Mouse (Mus musculus) spleen, adult 2 months (tissue): ENCODE measurements around the gene Trub2. TPM values are rescaled to one million over a fixed set of nuclear protein-coding genes. Genes with fewer than 3 reads are reported as not detected.
"Not testable (repeated sequence)": the region's sequence is repeated elsewhere in the genome, so short reads cannot be mapped to it uniquely, and the experiment has no call there.

Source experiments
- DNase-seq, 2 experiments: peaks; one replicate each; pipeline versions ENCODE4 v3.0.0 to v3.0.0-alpha.2; 2012 to 2021; ENCODE audit warnings: low spot score in 2 of 2, low read depth in 1 of 2
- H3K27ac ChIP-seq: fragments of 200-500 bp; 2 replicates; pipeline ENCODE4 v1.5.1; 2012; ENCODE audit warnings: low read length, inconsistent platforms; ENCODE audit not compliant: insufficient read depth
- H3K27me3 ChIP-seq: fragments of 200-500 bp; 2 replicates; pipeline ENCODE4 v1.6.1; 2012; ENCODE audit warnings: mild to moderate bottlenecking, moderate library complexity, low read length, inconsistent platforms; ENCODE audit not compliant: control insufficient read depth, insufficient read depth
- H3K36me3 ChIP-seq: fragments of 200-500 bp; 2 replicates; pipeline ENCODE4 v1.6.1; 2012; ENCODE audit warnings: mild to moderate bottlenecking, low read length, inconsistent platforms; ENCODE audit not compliant: control insufficient read depth, insufficient read depth
- H3K4me1 ChIP-seq: fragments of 200-500 bp; 2 replicates; pipeline ENCODE4 v1.6.1; 2011; ENCODE audit warnings: inconsistent platforms; ENCODE audit not compliant: control insufficient read depth, insufficient read depth, insufficient read length
- H3K4me3 ChIP-seq: fragments of 200-500 bp; 2 replicates; pipeline ENCODE4 v1.5.1; 2011; ENCODE audit warnings: mild to moderate bottlenecking, inconsistent platforms; ENCODE audit not compliant: insufficient read depth, insufficient read length; ENCODE audit errors: extremely low read depth
- CTCF ChIP-seq: fragments of 200-500 bp; IDR thresholded peaks from 2 replicates; pipeline ENCODE4 v1.5.1; 2011; ENCODE audit warnings: mild to moderate bottlenecking, inconsistent platforms; ENCODE audit not compliant: insufficient read depth, insufficient read length, insufficient replicate concordance; ENCODE audit errors: extremely low read depth
- POLR2A ChIP-seq: fragments of 200-500 bp; IDR thresholded peaks from 2 replicates; pipeline ENCODE4 v1.6.1; 2011; ENCODE audit warnings: low read depth, low read length, inconsistent platforms
- WGBS: fragments of 180-500 bp; shearing (Covaris S2); methylation state at CpG from one replicate; pipeline ENCODE4 v1.1.7; 2018; 5-methylcytosine and 5-hydroxymethylcytosine counted together
- polyA plus RNA-seq: library from polyadenylated mRNA; depleted of rRNA; stranded (reverse); fragments of >200 nt; gene quantifications from 2 replicates; pipeline ENCODE4 v1.2.3, GENCODE M21; 2012

The Trub2 gene
- polyA plus RNA-seq, 1 experiment: 29.3 TPM

GRCm38 (mm10) chr2:29802827-29803201 lies 14.5 kb upstream of the Trub2 start:
- Histone ChIP-seq H3K27ac (no peak overlapping the region), H3K4me1 (no peaks in the 10 kb centered on the region; the same call in 1 of the 2 replicates), H3K36me3 (peaks cover 14% of the 10 kb centered on the region), H3K27me3 (no peaks in the 10 kb centered on the region), H3K4me3 (peak overlapping the region; percentile 76)
- DNase-seq: no peak
- no peak for TF ChIP-seq CTCF
- no peak for TF ChIP-seq POLR2A
- WGBS: under 1% methylated on average over 34 of the region's 39 CpGs

GRCm38 (mm10) chr2:29802075-29802826 lies 13.9 kb upstream of the Trub2 start, which contains the start of gene Slc27a4:
Slc27a4 (plus strand) TSS chr2:29802634.
- DNase-seq: peak; percentile 60 to 99
- WGBS: 5% methylated on average over 26 of the region's 28 CpGs
- TF ChIP-seq POLR2A (no peak; the same call in 1 of the 2 replicates), CTCF (no peak)
- no peaks in the 10 kb centered on the region; the same call in 1 of the 2 replicates for H3K4me1 ChIP-seq
- no peak within 1 kb of the TSS for H3K27ac ChIP-seq
- H3K27me3 ChIP-seq: no peaks in the 10 kb centered on the region
- peak within 1 kb of the TSS; percentile 76 for H3K4me3 ChIP-seq
- peaks cover 8% of the 10 kb centered on the region; the same call in 1 of the 2 replicates for H3K36me3 ChIP-seq

GRCm38 (mm10) chr2:29792772-29793487 lies 4.6 kb upstream of the Trub2 start:
- no peak overlapping the region for H3K27ac ChIP-seq
- no peak for TF ChIP-seq CTCF
- no peak for TF ChIP-seq POLR2A
- WGBS: 91% methylated on average over 2 of the region's 2 CpGs
- H3K36me3 ChIP-seq: no peaks in the 10 kb centered on the region
- no peaks in the 10 kb centered on the region for H3K27me3 ChIP-seq
- no peak overlapping the region for H3K4me3 ChIP-seq
- no peak for DNase-seq
- H3K4me1 ChIP-seq: no peaks in the 10 kb centered on the region

GRCm38 (mm10) chr2:29787104-29787917 lies 991 bp downstream of the Trub2 start, which contains the start of gene Coq4:
Coq4 (plus strand) TSS chr2:29787493.
- H3K27me3 ChIP-seq: no peaks in the 10 kb centered on the region
- H3K27ac ChIP-seq: peak within 1 kb of the TSS; percentile 54
- H3K36me3 ChIP-seq: peaks cover 17% of the 10 kb centered on the region
- DNase-seq: peak; percentile 85 to 92
- WGBS: 2% methylated on average over 31 of the region's 31 CpGs
- 0 out of 2 replicates have a peak, but pooled peaks cover 3% of the 10 kb centered on the region for H3K4me1 ChIP-seq
- TF ChIP-seq POLR2A: peak; percentile 27; the same call in 1 of the 2 replicates
- 0 out of 2 replicates have a peak, but pooled peaks have one; percentile 4 for TF ChIP-seq CTCF
- H3K4me3 ChIP-seq: peak within 1 kb of the TSS; percentile 85

GRCm38 (mm10) chr2:29784290-29784689 lies 4.0 kb downstream of the Trub2 start:
- DNase-seq: no peak
- H3K27ac ChIP-seq: no peak overlapping the region
- 63% methylated on average over 4 of the region's 4 CpGs for WGBS
- H3K4me3 ChIP-seq: no peak overlapping the region
- 0 out of 2 replicates have a peak, but pooled peaks cover 3% of the 10 kb centered on the region for H3K4me1 ChIP-seq
- H3K27me3 ChIP-seq: no peaks in the 10 kb centered on the region
- TF ChIP-seq POLR2A: no peak
- no peak for TF ChIP-seq CTCF
- peaks cover 33% of the 10 kb centered on the region for H3K36me3 ChIP-seq

- not testable (repeated sequence) for H3K4me1 ChIP-seq, DNase-seq, H3K27ac ChIP-seq, H3K27me3 ChIP-seq, H3K4me3 ChIP-seq
- peaks cover 53% of the 10 kb centered on the region for H3K36me3 ChIP-seq
- 96% methylated on average over 2 of the region's 2 CpGs for WGBS
Observed at GRCm38 (mm10) chr2:29781256-29781655, 7.0 kb downstream of the Trub2 start.
